Mouse (Mus musculus): ENCODE results near the gene Gm17571.
A peak's percentile ranks its signal among the peaks of the same experiment; 100 is the strongest.

Gene Gm17571

GRCm38 (mm10) chr9:13446703-13447285 lies at the start of gene Gm17571:
Gm17571 (minus strand) TSS chr9:13446753.
- DNase-seq (ENCODE audit: low spot score) = no peak

DNA sequence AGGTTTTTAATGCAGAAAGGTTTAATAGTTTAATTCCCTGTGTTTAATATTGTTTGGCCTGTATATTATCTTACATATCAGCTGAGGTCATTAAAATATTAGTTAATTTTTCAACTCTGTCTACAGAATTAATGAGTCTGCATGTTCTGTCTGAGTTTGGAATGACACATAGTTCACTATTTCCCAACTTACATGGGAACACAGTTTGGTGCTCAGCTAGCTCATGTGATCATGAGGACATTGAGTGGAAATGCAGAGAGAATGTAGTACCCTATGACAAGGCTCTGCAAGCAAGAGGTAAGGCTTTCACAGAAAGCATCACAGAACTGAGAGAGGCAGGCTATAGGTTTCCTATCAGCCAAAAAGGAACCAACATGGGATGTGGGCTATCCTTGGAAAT lies 49.0 kb upstream of the Gm17571 start:
- DNase-seq (ENCODE audit: low spot score) = no peak

GRCm38 (mm10) chr9:13493746-13494145 lies 47.2 kb upstream of the Gm17571 start:
- no peak for DNase-seq (ENCODE audit: low spot score)

- no peak for DNase-seq (ENCODE audit: low spot score)
Measured at GRCm38 (mm10) chr9:13492807-13493206, 46.3 kb upstream of the Gm17571 start.

GRCm38 (mm10) chr9:13491854-13492620 lies 45.5 kb upstream of the Gm17571 start:
- DNase-seq (ENCODE audit: low spot score) = no peak

- DNase-seq (ENCODE audit: low spot score) = no peak
Measured at GRCm38 (mm10) chr9:13491107-13491506, 44.6 kb upstream of the Gm17571 start.

DNA sequence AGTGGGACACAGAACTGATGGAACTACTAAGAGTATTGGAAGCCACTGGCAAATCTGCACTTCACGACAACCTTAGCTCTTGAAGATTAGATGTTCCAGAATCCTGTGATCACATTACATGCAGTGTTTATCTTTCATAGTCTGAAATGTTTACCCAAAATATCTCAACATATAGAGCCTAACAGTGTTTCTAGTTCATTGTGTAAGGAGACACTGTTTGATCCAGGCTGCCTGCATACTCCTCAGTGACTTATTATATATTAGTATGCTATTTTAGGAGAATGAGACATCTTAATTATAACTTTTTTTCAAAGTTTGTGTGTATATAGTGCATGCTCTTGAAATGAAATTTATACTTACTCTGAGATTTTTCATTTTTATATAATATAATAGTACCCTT lies 39.4 kb upstream of the Gm17571 start:
- DNase-seq (ENCODE audit: low spot score) = no peak

DNA sequence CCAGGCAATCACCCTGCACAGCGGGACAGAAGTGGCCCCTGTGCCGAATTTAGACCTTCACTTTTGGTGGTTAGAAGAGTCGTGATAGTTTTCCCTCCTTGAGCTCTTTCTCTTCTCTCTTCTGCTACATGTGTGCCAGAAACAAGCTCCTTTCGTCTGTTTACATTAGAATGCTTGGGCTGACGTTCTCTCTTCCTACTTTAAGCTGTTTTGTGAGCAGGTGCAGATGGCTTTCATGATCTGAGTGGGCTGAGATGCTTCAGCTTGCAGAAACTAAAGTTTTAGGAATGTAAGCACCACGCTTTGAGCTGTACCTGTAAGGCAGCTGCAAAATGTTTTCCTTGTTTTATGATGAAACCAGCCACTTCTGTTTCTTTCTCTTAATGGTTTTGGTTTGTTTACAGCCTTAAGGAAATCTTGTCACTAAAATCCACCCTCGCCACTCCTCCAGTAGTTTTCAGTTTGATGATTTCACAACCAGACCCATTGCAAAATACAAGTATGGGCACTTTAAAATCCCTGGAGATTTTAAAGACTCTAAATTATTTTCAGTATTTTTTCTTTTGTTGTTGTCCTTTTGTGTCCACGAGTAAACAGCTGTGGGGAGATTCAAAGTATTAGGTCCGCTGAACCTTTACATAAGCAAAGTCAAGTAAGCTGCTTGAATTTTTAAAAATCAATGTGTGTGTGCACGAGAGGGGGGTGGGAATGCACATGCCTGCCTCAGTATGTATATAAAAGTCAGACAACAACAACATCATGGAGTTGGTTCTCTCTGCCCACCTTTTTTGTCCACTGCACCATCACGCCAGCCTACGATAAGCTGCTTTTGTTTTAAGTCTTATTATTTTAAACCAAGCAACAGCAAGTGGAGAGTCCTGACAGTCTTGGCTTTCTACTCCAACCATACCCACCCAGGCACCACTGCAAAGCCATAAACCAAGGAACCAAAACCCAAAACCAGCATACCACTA lies 38.0 kb upstream of the Gm17571 start:
- DNase-seq (ENCODE audit: low spot score) = no peak

DNA sequence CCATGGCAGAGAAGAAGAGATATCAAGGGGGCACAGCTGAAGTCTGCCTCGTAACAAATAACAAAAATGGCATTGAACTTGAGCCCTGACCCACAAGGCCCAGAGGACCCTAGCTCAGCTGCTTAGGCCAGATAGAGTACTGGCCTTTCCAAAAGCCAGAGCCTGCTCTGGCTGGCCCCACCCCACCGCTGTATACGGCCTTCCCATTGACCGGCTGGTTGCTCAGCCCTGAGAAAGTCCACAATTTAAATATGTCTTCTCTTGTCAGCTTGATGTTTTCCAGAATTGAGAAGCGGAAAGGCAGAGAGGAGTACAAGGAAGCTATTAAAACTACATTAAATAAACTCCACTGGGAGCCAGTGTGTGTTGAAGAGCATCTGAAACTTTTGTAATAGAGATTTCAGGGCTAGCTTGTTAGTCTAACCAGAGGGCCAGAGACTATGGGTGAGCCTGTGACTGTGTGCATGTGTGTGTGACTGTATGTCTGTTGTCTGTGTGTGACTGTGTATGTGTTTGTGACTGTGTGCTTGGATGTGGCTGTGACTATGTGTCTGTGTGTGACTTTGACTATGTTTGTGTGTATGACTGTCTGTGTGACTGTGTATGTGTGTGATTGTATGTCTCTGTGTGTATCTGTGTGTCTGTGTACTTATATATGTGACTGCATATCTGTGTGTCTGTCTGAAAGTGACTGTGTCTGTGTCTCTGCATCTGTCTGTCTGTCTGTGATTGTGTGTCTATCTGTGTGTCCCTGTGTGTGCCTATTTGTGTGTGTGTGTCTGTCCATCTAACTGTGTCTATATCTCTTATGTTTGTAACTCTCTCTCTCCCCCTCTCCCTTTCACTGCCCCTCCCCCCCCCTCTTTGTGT lies 36.9 kb upstream of the Gm17571 start:
- DNase-seq (ENCODE audit: low spot score) = no peak

- DNase-seq (ENCODE audit: low spot score) = no peak
Measured at GRCm38 (mm10) chr9:13479275-13479674, 32.7 kb upstream of the Gm17571 start.

GRCm38 (mm10) chr9:13474951-13475350 lies 28.4 kb upstream of the Gm17571 start:
- DNase-seq (ENCODE audit: low spot score) = no peak

- peak; percentile 11 for DNase-seq (ENCODE audit: low spot score)
Measured at GRCm38 (mm10) chr9:13470013-13470412, 23.5 kb upstream of the Gm17571 start.

- no peak for DNase-seq (ENCODE audit: low spot score)
Measured at GRCm38 (mm10) chr9:13468778-13469177, 22.2 kb upstream of the Gm17571 start.

- DNase-seq (ENCODE audit: low spot score) = no peak
Measured at GRCm38 (mm10) chr9:13467745-13468144, 21.2 kb upstream of the Gm17571 start.

- DNase-seq (ENCODE audit: low spot score) = no peak
Measured at GRCm38 (mm10) chr9:13466816-13467215, 20.3 kb upstream of the Gm17571 start.

- peak; percentile 22 for DNase-seq (ENCODE audit: low spot score)
Measured at GRCm38 (mm10) chr9:13466351-13466750, 19.8 kb upstream of the Gm17571 start.

GRCm38 (mm10) chr9:13465358-13466020 lies 18.9 kb upstream of the Gm17571 start:
- DNase-seq (ENCODE audit: low spot score) = no peak

GRCm38 (mm10) chr9:13460926-13461325 lies 14.4 kb upstream of the Gm17571 start:
- DNase-seq (ENCODE audit: low spot score) = no peak

- no peak for DNase-seq (ENCODE audit: low spot score)
Measured at GRCm38 (mm10) chr9:13460012-13460411, 13.5 kb upstream of the Gm17571 start.

- DNase-seq (ENCODE audit: low spot score) = no peak
Measured at GRCm38 (mm10) chr9:13459371-13459770, 12.8 kb upstream of the Gm17571 start.

DNA sequence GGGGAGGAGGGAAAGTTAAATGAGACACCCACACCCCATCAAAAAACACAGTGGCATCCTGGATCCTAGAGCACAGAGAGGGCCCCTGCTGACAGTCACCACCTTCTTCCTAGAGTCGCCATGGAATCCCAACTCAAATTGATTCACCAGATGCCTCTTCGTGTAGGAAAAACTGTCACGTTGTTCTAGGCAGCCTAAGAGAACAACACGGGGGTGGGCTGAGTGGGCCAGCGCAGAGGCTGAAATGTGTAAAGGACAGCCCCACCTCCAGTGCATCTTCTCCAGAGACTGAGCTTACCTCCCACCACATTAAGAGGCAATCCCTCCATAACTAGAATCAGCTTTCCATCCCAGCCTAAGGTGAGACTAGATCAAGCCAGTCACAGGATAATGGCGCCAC lies 11.2 kb upstream of the Gm17571 start:
- no peak for DNase-seq (ENCODE audit: low spot score)
